Mouse (Mus musculus) limb, embryonic 10.5 days (tissue): ENCODE data around the gene Gm10439. TPM values are rescaled to one million over a fixed set of nuclear protein-coding genes. Genes with fewer than 3 reads are reported as not detected.
"Not testable (repeated sequence)": the region's sequence is repeated elsewhere in the genome, so short reads cannot be mapped to it uniquely, and the experiment has no call there.

Experiments used
- DNase-seq: peaks from one replicate; pipeline ENCODE4 v3.0.0-alpha.2; 2017; ENCODE audit warnings: low spot score
- H3K27ac ChIP-seq: fragments of 300-500 bp; sonication (generic); 2 replicates; pipeline ENCODE4 v1.5.1; 2016; ENCODE audit warnings: mild to moderate bottlenecking
- H3K27me3 ChIP-seq: fragments of 300-500 bp; sonication (generic); 2 replicates; pipeline ENCODE4 v1.6.1; 2016; ENCODE audit warnings: low read depth, mild to moderate bottlenecking; ENCODE audit not compliant: poor library complexity, severe bottlenecking
- H3K36me3 ChIP-seq: fragments of 300-500 bp; sonication (generic); 2 replicates; pipeline ENCODE4 v1.6.1; 2016; ENCODE audit warnings: mild to moderate bottlenecking, moderate library complexity
- H3K4me1 ChIP-seq: fragments of 300-500 bp; sonication (generic); 2 replicates; pipeline ENCODE4 v1.6.1; 2016
- H3K4me3 ChIP-seq: fragments of 300-500 bp; sonication (generic); 2 replicates; pipeline ENCODE4 v1.5.1; 2016; ENCODE audit warnings: mild to moderate bottlenecking, moderate library complexity
- H3K9me3 ChIP-seq: fragments of 300-500 bp; sonication (generic); replicated peaks from 2 replicates; pipeline ENCODE4 v1.6.1; 2016; ENCODE audit warnings: mild to moderate bottlenecking
- WGBS: fragments of 180-500 bp; shearing (Covaris S2); methylation state at CpG from one replicate; pipeline ENCODE4 v1.1.7; 2016; 5-methylcytosine and 5-hydroxymethylcytosine counted together
- polyA plus RNA-seq: library from polyadenylated mRNA; unstranded; fragments of >200 nt; fragmentation: Nextera tagmentation; extraction: Ambion mirVana; gene quantifications from 2 replicates; pipeline ENCODE4 v1.2.1, GENCODE M21; 2016

The Gm10439 gene
- not detected in 2 replicates for polyA plus RNA-seq

DNA sequence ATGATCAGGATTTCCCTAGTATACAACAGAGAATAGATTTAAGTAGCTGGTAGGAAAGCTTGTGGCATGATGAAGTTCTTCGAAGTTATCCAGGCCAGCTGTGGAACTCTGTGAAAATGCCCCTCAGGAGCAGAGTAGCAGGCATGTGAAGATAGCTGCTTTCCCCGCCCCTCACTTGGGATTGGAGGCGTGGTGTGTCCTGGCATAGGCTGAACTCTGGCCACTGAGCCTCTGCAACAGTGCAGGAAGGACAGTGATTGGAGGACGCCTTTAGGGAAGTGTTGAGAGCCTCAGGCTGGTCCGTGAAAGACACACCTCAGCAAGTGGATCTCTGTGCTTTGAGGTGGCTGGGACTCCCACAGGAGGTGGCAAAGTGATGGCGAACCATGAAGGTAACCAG is at the start of gene Gm10439:
Gm10439 (plus strand) TSS at position 301 of the 400 bp plus-strand sequence.
- H3K27ac ChIP-seq, H3K36me3 ChIP-seq, H3K4me1 ChIP-seq, H3K9me3 ChIP-seq, H3K27me3 ChIP-seq, DNase-seq, H3K4me3 ChIP-seq: not testable (repeated sequence)
- WGBS, result no CpG with 5 or more reads among the region's 6 CpGs

Other genes starting within 250 kb of the Gm10439 start
- not detected in 2 replicates for gene Gm15085, start 147.0 kb upstream of the Gm10439 start, polyA plus RNA-seq
- not detected in 2 replicates for gene Gm15097, start 189.9 kb downstream of the Gm10439 start, polyA plus RNA-seq